Mouse (Mus musculus): ENCODE results near the gene Matk.

Gene Matk

GRCm38 (mm10) chr10:81286586-81286985, 33.9 kb downstream of the Matk start:
- no peak for DNase-seq (ENCODE audit: low spot score)

GRCm38 (mm10) chr10:81287513-81288157, 34.9 kb downstream of the Matk start:
- peak; percentile 45 for DNase-seq (ENCODE audit: low spot score)

DNA sequence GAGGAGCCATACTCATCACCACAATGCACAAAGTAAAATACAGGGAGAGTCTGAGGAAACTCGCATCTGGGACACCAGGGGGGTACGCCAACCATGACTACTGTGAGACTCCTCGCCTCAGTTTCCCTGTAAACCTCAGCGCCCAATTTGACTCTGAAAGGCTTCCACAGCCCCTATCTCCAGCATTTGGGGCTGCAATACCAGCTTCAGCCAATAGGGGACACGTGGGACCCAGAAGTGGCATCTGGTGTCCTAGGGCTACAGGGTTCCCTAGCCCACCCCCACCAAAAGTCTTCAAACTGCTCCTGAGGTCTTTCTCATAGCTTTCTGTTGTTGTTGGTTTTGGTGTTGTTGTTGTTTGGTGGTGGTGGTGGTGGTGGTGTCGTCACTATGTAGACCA, 35.9 kb downstream of the Matk start:
- DNase-seq (ENCODE audit: low spot score): no peak

DNA sequence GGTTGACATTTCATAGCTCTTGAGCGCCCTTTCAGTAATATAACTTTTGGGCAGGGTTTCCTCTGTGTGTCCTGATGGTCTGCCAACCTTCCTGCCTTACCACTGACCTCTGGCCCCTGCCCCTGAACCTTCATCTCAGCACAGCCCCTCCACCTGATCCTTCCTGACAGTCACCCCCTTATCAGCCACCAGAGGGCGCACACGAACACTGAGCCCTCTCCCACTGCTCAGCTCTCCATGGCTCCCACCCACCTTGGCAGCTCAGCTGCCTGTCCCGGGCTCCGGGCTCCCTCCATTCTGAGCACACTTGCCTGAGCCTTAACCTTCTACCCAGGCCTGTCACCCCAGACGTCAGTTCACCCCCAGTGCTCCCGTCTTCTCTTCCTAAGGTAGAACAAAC, 36.5 kb downstream of the Matk start:
- peak; percentile 63 for DNase-seq (ENCODE audit: low spot score)

GRCm38 (mm10) chr10:81289811-81290210, 37.1 kb downstream of the Matk start:
- no peak for DNase-seq (ENCODE audit: low spot score)

DNA sequence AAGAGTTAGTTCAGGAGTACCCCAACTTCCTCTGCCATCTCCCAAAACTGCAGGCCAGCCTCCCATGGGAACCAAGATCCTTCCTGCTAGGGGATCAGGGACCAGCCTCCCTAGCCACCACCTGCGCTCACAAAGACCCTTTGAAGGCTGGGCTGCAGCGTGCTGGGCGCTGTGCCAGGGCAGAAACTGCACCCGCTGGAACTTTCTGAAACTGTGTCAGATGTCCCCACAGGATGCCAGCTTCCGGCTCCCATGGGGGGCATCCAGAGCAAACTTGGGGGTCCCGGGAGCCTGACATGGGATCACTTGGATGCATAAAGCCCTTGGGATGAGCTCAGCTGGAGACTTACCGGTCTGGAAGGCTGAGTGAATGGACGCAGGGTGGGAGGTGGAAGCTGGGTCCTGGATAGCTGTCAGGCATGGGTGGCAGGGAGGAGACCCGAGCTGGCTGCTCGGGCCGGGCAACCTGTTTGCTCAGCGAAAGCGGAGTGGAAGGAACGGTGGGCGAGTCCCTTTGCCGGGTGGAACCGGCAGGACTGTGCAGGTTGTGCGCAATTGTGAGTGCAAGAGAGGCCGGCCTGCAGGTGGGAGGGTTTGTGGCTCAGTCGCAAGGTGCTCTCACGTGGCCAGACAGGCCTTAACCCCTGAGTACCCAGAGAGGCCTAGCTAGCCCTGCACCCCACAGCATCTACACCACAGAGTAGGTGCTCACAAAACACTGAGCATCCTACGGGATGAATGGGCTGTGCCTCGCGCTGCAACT, 38.1 kb downstream of the Matk start:
- no peak for DNase-seq (ENCODE audit: low spot score)

GRCm38 (mm10) chr10:81291511-81292104, 38.9 kb downstream of the Matk start, which contains the start of gene Tjp3:
Gene Tjp3 (minus strand): TSS chr10:81291581.
- no peak for DNase-seq (ENCODE audit: low spot score)

DNA sequence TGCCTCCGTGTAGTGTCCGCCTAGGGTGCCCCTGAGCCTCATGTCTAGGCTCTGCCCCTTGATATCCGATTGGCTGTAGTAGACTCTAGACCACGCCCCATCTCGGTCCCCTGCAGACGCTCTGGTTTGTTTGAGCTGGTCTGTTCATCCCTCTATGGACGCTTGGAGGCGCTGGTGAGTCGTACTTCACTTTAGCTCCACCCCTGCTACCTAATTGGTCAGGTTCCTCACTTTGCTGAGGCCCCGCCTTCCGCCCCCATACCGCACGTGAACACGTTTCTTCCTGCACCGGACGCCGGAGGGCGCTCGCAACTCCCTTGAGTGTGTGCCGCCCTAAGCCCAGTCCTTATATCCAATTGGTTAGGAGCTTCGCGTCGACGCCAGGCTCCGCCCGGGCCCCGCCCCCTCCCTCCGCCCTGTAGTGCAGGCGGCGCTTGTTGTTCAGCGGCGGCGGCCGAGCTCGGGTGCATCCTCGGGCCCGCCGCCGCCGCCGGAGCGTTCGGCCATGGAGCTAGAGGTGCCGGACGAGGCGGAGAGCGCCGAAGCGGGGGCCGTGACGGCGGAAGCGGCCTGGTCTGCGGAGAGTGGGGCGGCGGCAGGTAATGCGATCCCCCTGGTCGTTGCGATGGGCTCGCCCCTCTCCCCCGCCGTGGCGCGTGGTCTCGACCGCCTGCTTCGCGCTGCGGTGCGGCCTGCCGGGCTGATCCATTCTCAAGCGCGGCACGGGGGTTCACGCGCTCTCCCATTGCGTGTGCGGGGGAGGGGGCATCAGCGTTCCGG, 40.0 kb downstream of the Matk start, which contains the start of gene Pip5k1c:
Pip5k1c (plus strand) TSS at position 410 of the 780 bp plus-strand sequence.
- peak; percentile 100 for DNase-seq (ENCODE audit: low spot score)

DNA sequence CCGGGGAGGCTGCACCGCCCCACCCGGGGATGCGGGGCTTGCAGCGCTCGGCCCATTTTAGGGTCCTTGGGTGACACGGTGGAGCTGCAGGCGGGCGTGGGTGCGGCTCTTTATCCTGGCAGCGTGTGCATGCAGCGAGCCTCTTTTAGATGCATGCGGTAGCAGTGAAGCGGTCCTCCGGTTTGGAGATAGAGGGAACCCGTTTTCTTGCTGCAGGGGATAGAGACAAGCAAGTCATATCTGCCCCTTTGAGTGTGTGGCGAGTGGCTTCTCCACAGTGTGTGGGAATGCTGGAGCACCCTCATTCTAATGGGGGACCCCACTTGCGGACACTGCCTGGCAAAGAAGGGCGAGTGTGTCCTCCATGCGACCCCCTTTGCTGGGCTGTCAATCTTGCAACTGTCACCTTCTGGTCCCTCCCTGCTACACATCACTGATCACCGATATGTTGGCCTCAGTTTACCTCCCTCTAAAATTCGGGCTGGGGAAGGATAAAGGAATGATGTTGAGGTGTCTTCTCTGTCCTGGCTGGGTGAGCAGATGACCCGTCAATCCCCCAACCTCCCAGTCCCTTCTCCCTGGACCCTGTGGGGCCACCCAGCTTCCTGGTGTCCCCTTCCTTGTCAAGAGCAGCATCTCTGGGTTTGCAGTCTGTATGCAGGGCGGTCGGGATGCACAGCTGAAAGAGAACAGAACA, 40.7 kb downstream of the Matk start:
- DNase-seq (ENCODE audit: low spot score): no peak

DNA sequence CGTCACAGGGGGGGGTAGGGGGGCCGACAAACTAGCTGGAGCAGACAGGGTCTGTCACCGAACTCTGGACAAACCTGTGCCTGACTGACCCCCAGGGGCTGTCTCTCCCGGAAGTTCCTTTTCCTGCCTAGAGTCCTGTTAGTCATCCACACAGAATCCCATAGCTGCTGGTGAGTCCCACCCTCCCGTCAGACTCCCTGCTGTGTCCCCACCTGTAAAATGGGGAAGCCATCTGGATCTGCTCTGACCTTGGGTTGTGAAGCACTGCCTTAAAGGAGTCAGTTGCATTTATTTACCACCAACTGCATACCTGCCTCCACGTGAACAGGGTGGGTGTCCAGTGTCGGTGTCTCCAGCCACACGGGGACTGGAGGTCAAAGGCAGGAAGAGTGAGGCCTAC, 41.7 kb downstream of the Matk start:
- no peak for DNase-seq (ENCODE audit: low spot score)

DNA sequence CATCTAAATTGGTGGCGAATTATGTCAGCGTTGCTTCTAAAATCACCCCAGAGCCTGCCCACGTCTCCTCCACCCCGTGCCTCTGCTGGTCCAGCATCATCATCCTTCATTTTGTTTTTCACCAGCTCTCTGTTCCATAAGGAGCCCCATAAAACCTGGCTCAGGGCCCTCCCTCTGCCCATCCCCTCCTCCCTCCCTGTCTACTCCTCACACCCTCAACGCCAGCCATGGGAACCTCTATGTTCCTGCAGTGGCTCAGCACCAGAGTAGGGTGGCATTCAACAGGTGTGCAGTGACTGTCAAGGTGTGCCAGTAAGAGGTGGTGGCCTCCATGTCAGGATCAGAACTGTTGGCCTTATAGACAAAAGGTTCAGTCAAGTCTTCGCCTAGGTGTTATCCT, 42.5 kb downstream of the Matk start:
- no peak for DNase-seq (ENCODE audit: low spot score)

- DNase-seq (ENCODE audit: low spot score): no peak
Observed at GRCm38 (mm10) chr10:81297246-81297645, 44.5 kb downstream of the Matk start.

DNA sequence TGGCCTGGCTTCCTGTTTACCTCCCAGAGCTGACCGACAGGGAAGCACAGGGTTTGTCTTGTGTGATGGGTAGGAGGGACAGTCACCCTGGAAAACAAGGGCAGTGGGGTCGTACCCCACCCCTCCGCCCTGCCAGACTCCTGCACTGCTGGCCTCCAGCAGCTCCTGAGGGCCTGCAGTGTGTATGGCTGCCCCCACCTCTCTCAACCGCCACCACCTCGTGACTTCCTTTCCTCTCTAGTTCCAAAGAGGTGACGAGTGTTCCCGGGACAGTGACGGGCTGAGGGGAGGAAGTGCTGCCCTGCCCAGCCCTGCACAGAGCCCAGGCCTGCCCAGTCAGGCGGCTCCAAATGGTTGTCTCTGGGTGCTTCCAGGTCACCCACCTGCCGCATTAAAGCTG, 45.1 kb downstream of the Matk start:
- no peak for DNase-seq (ENCODE audit: low spot score)

DNA sequence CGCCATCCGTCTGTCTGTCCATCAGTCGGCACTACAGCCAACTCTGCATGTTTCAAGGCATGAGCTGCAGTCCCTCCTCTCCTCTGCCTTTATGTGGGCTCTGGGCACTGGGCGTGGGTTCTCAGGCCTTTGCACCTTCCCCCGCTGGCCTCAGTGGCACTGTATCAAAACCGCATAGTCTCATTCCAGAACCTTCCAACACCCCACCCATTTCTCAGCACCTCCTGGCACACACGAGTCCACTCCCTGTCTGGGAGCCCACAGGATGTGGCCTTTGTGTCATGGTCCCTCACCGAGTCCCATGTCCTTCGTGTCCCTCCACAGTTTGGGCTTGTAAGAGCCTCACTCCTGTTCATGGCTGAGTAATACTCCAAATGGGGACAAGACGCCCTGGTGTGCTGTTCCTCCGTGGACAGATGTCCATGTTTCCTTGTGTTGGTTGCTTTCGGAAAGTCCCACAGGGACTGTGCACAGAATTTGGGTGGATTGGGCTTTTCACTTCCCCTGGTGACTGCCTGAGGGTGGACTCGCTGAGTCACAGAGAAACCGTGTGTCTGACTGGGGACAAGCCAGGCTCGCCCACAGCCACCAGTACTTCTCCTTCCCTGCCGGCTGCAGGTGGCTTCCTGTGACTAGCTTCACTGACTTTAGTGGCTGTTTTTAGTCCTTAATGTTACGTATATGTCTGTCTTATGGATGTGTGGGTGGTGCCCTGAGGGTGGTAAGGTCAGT, 45.8 kb downstream of the Matk start:
- DNase-seq (ENCODE audit: low spot score): no peak

DNA sequence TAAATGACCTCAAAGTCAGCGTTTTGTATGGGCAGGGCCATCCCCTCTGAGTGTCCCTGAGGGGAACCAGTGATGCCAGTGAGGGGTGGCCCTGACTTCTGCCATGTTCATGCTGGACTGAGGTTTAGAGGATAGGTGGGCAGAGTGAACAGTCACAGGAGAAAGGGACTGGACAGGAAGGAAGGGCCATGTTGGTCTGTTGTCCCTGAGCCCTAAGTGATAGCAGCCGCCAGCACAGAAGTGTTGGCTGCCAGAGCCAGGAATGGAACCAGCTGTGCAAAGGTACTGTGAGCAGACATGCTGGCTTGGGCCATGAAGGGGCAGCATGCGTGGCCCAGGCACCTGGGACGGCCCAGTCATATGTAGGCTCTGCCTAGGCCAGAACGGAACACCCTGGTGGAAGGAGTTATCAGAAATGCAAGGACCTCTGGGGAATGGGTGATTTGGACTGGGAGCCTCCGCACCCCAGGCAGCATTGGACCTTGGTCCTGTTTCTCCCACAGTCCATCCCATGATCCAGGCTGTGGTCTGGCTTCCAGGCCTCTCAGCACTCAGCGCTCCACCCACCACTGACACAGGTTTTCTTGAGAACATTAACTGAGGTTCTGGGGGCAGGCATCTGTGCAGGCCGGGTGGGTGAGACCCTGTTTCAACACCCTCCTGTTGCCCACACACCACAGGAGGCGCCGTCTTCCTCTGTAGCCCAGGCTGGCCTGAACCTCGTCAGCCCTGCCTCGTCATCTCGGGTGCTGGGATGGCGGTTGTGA, 47.0 kb downstream of the Matk start:
- DNase-seq (ENCODE audit: low spot score): no peak

- DNase-seq (ENCODE audit: low spot score): no peak
Observed at GRCm38 (mm10) chr10:81300352-81300907, 47.7 kb downstream of the Matk start.

DNA sequence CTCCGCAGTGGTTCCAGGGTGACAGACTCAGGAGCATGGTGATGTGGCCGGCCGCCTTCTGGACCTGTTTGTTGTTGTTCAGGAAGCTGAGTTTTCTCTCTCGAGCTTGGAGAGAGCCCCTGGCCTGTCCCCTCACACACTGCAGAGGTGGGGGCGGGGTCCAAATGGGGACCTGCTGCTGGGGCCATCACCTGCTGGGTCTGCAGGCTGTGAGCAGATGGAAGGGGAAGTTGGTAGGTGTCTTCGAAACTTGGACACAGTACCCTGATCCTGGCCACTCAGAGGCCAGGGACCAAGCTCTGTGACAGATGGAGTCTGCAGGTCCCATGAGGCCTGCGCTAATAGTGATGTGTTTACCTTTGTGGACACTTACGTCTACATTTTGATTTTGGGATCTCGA, 48.6 kb downstream of the Matk start:
- no peak for DNase-seq (ENCODE audit: low spot score)

- no peak for DNase-seq (ENCODE audit: low spot score)
Observed at GRCm38 (mm10) chr10:81302288-81302687, 49.6 kb downstream of the Matk start.

GRCm38 (mm10) chr10:81302781-81303218, 50.1 kb downstream of the Matk start:
- DNase-seq (ENCODE audit: low spot score): no peak

DNA sequence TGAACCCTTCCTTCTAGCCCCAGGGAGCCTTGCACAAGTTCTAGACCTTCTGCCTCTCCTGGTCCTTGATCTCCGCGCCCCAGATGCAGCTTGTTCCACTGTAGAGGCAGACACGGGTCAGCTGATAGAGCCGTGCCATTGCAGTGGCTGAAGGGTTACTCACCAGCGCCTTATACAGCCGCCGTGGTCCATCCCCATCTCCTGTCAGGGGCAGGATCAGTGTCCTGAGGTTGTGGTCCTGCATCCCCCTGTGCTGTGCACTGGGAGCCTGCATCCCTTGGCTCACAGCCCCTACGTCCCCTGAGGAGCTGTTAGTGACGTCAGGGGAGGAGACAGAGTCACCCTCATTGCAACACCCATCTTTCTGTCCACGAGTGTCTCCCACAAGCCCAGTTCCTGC, 50.5 kb downstream of the Matk start:
- DNase-seq (ENCODE audit: low spot score): no peak

Measured in adipocyte (in vitro differentiated cells).